Mouse (Mus musculus): ENCODE data around the gene Hist1h4d. TPM values are rescaled to one million over a fixed set of nuclear protein-coding genes. Genes with fewer than 3 reads are reported as not detected.

Gene Hist1h4d
- total and polyA plus RNA-seq, 3 experiments = 11.7 to 1,889 TPM; not detected in 1

- no peak for TF ChIP-seq RCOR1 (IDR thresholded peaks at IDR 0.05; ENCODE audit: low read depth, low read length)
- TF ChIP-seq RAD21 (IDR thresholded peaks at IDR 0.05; ENCODE audit: low read depth, low read length) = no peak
- no peak for TF ChIP-seq ZMIZ1 (IDR thresholded peaks at IDR 0.05; ENCODE audit: low read depth, low read length)
- no peak for TF ChIP-seq BHLHE40 (IDR thresholded peaks at IDR 0.05; ENCODE audit: borderline replicate concordance, low read depth, low read length)
Observed at GRCm38 (mm10) chr13:23620733-23621531, 39.5 kb downstream of the Hist1h4d start, which contains the start of gene Hist1h2be (continued).

- Histone ChIP-seq H3K36me3 (ENCODE audit: control insufficient read depth in 1 of 2, insufficient read depth in 2 of 2, low read length in 2 of 2) (peaks cover 0 to 9% of the 10 kb centered on the region in 2 experiments; a peak in 2 of 4 replicates), H3K4me3 (ENCODE audit: control insufficient read depth in 1 of 2, insufficient read depth in 1 of 2, low read depth in 2 of 2, low read length in 2 of 2) (peak overlapping the region; percentile 29 to 49), H3K79me2 (ENCODE audit: control insufficient read depth, insufficient read depth, low read length, poor library complexity) (peaks cover 2% of the 10 kb centered on the region; the same call in 1 of the 2 replicates), H3K27ac (ENCODE audit: control insufficient read depth, low read depth, low read length) (peak overlapping the region; percentile 95), H3K27me3 (ENCODE audit: control insufficient read depth in 1 of 2, insufficient read depth in 2 of 2, low read length in 2 of 2) (peaks cover 0 to 2% of the 10 kb centered on the region in 2 experiments; a peak in 1 of 4 replicates), H3K4me1 (ENCODE audit: control insufficient read depth in 1 of 2, insufficient read depth in 2 of 2, low read length in 2 of 2) (peaks cover 0 to 10% of the 10 kb centered on the region in 2 experiments; a peak in 2 of 4 replicates), H3K9ac (ENCODE audit: control insufficient read depth, low read depth, low read length, poor library complexity, severe bottlenecking) (peak overlapping the region; percentile 88), H3K9me3 (replicated peaks; ENCODE audit: insufficient read depth, low read length) (no peaks in the 10 kb centered on the region)
- TF ChIP-seq MYC (IDR thresholded peaks at IDR 0.05; ENCODE audit: low read depth, low read length) (no peak), POLR2A (IDR thresholded peaks at IDR 0.05; ENCODE audit: control insufficient read depth in 1 of 2, insufficient read depth in 1 of 2, low read depth in 1 of 2, low read length in 2 of 2, poor library complexity in 1 of 2) (peak; percentile 67 to 98), USF2 (IDR thresholded peaks at IDR 0.05; ENCODE audit: borderline replicate concordance in 1 of 2, insufficient read depth in 1 of 2, low read depth in 1 of 2, low read length in 2 of 2) (no peak), POLR2AphosphoS2 (IDR thresholded peaks at IDR 0.05; ENCODE audit: low read length) (peak; percentile 99), NELFE (IDR thresholded peaks at IDR 0.05; ENCODE audit: low read depth, low read length) (peak; percentile 19; the same call in 1 of the 2 replicates), POLR2AphosphoS5 (IDR thresholded peaks at IDR 0.05; ENCODE audit: borderline replicate concordance, low read depth, low read length) (peak; percentile 97), UBTF (IDR thresholded peaks at IDR 0.05; ENCODE audit: borderline replicate concordance, insufficient read depth, low read depth, low read length) (no peak), GATA1 (IDR thresholded peaks at IDR 0.05; ENCODE audit: low read depth, low read length) (no peak), CHD1 (IDR thresholded peaks at IDR 0.05; ENCODE audit: low read depth, low read length) (peak; percentile 89; the same call in 1 of the 2 replicates), E2F4 (IDR thresholded peaks at IDR 0.05; ENCODE audit: borderline replicate concordance, low read depth, low read length) (no peak; the same call in 1 of the 2 replicates), SIN3A (IDR thresholded peaks at IDR 0.05; ENCODE audit: low read length) (peak; percentile 4), ZMIZ1 (IDR thresholded peaks at IDR 0.05; ENCODE audit: low read depth, low read length) (peak; percentile 97), SMC3 (IDR thresholded peaks at IDR 0.05; ENCODE audit: low read depth, low read length) (peak; percentile 21; the same call in 1 of the 2 replicates)
- DNase-seq (ENCODE audit: low read depth, low spot score) = peak; percentile 94
Observed at GRCm38 (mm10) chr13:23621532-23622174, 40.3 kb downstream of the Hist1h4d start.

Measured in MEL (cell line).